Mouse (Mus musculus): ENCODE measurements around the gene Rlbp1.

Rlbp1 gene

GRCm38 (mm10) chr7:79375594-79375993 lies 11.3 kb downstream of the Rlbp1 start:
- DNase-seq = no peak

- no peak for DNase-seq
Observed at GRCm38 (mm10) chr7:79374017-79374416, 12.8 kb downstream of the Rlbp1 start.

DNA sequence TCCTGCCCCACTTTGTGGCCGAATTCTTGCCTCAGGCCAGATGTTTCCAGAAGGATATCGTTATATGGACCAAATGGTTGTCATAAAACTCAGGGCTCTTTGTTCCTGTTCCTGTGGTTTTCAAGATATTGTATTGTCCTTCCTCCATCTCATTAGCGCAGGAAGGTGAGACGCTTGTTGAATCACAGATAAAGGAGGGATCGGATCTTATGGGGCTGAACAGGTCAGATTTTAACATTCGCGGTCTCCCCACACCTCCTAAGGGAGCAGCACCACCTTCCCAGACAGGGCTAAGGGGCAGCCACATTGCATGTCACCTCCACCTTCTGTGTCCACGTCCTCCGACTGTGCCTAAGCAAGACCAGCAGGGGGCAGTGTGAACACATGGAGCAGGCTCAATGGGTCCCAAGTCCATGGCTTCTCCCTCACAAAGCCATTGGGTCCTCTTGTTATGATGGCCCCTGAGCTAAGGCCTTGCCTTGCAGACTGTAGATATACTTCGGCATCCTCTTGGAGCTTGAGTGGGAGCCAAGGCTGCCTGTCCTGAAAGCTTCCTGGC lies 15.4 kb downstream of the Rlbp1 start:
- peak; percentile 45 to 62 for DNase-seq

DNA sequence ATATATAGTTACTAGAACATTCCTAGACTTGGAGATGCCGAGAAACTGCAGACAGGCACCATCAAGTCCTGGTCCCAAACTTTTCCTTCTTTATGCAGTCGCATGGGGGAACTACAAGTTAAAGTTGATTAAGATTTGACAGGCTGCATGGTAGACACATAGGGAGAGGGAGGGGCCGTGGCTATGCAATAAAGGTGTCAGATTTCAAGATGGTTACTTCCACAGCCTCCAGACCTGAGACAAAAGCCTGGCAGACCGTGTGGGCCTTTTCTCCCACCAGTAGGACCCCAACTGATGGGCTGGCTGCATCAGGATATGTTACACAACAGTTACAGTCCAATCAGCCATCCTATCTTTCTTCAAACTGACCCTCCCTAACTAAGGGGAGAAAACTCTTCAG lies 17.4 kb downstream of the Rlbp1 start:
- DNase-seq = no peak

DNA sequence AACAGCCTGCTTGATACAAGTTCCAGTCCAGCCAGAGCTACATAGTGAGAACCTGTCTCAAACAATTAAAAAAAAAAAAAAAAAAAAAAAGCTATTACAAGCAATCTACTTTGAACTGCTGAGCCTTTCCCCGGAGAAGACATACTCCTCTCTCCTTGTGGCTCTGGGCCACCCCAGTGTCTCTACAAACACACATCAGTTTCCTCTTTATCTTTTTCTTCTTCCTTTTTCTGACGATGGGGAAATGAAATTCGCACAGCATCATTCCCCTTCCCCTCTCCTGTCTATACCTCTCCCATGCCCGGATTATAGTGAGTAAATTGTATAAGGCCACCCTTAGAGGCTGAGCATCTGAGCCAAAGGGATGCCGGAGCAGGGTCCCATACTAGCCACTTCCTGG lies 18.2 kb downstream of the Rlbp1 start:
- DNase-seq = no peak

DNA sequence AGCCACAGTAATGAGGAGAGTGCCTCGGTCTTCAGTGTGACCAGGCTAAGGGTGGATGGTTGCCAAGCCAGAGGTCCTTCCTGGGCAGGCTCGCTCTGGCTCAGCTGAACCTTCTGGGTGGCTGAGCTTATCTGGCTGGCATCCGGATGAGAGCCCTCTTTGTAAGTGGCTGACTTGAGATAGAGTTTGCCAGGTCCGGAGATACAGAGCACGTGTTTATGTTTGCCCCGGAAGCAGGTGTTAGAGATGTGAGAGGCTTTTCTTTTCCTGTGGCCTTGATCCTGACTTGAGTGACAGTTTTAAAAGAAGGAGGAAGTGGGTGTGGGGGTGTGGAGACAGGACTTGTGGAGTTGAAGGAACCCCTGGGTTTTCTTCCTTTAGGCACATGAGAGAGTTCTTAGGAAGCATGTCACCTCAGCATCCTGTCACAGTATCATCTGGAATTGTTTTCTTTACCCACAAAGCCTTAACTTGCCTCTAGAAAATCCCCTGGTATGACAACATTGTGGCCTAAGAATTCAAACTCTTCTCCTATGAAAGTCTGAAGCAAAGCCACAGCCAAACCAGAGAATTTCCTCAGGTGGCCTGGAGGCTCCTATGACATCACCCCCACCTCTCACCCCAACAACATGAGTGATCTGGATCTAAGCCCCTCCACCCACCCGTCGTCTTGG lies 23.3 kb downstream of the Rlbp1 start:
- peak; percentile 22 to 27 for DNase-seq

DNA sequence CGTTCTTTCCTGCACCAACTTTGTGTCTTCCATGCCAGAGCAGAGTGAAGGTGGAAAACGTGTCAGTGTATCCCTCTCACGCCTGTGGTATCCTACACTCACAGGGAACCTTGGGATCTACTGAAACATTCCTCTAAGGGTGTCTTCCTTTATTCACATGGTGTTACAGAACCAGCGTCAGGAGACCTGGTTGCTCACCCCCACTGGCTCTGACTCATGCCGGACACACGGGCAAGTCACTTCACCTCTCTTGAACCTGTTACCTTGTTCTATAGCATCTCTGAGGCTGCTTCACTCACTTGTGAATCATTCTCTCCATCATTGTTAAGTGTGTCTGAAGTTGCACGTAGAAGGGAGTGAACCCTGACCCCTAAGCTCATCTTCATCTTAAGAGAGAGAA lies 24.0 kb downstream of the Rlbp1 start:
- no peak for DNase-seq

GRCm38 (mm10) chr7:79362208-79362607 lies 24.6 kb downstream of the Rlbp1 start:
- no peak for DNase-seq

- no peak for DNase-seq
Observed at GRCm38 (mm10) chr7:79360056-79360455, 26.8 kb downstream of the Rlbp1 start.

GRCm38 (mm10) chr7:79359183-79359435 lies 27.7 kb downstream of the Rlbp1 start:
- no peak for DNase-seq

DNA sequence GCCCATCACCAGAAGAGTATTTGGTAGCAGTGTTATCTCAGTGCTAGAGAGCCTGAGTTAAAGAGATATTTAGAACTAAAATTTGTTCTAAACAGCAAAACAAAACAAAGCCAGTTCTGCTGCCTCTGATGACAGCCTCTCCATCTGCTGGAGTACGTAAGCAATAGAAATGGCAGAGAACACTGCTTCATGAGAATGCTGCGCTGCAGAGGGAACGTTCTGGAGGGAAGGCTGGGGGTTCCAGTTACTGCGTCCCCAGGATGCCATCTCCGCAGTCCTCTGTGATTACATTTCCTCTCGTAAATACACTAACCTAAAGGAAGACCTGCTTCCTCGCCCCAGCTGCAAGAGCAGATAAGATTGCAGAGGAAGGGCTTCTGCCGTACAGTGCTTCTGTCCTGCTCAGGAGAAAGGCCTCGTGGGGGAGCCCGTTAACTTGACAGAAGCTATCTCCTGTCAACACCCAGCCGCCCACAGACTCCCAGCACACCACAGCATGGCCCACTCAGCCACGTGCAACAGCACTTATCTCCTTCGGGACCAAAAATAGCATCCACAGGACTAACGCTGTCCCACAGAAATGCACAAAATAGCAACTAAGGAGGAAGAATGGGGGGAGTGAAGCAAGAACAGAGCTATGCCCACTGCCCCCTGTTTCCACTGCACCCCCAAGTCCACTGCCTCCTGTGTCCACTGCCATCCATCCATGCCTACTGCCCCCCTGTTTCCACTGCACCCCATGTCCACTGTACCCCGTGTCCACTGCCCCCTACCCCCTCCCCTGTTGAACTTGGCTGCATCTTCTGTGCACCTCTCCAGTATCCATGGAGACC lies 28.3 kb downstream of the Rlbp1 start:
- no peak for DNase-seq

GRCm38 (mm10) chr7:79349738-79350386 lies 37.0 kb downstream of the Rlbp1 start:
- DNase-seq = peak; percentile 52 to 76

- no peak for DNase-seq
Observed at GRCm38 (mm10) chr7:79348816-79349215, 38.0 kb downstream of the Rlbp1 start.

DNA sequence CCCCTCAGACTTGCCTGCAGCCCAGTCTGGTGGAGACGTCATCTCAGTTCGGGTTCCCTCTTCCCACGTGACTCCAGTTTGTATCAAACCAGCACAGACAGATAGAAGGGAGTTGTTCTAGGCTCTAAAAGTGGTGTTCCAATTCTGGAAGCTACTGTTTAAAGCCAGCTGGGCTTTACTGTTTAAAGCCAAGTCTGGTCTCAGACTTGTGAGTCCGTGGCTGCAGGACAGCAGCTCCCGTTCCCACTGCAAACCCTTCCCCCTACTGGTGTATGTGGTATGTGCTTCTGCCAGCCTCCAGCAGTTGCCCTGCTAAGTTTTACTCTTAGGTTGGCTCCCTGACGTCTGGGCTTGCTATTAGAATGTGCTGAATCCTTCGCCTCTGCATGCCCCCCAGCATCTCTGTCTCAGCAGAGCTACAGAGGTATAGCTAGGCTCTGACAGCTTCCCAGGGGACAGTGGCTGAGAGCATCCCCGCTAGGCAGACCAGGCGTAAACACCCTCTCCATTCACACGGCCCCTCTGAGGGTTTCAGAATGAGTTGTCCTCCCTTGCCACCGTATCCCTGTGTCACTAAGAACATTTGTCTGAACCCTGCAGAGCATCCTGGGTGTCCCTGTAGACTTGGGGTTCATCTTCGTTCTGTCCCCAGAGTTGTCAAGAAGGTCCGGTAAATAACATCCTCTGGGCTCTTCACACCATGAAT lies 39.6 kb downstream of the Rlbp1 start:
- DNase-seq = no peak

DNA sequence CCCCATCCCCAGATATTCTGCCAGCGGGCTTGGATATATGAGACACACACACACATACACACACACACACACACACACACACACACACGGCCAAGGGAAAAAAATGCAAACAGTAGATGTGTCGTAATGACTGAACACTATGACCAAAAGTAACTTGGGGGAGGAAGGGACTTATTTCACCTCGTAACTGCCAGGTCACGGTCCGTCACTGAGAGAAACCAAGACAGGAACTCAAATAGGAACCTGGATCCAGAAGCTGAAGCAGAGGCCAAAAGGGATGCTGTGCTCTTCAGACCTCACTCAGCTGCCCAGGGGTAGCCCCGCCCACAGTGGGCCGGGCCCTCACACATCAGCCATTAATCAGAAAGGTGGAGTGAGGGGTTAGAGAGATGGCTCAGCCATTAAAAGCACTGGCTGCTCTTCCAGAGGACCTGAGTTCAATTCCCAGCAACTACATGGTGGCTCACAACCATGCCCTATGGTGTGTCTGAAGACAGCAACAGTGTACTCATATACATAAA lies 40.2 kb downstream of the Rlbp1 start:
- DNase-seq = no peak

DNA sequence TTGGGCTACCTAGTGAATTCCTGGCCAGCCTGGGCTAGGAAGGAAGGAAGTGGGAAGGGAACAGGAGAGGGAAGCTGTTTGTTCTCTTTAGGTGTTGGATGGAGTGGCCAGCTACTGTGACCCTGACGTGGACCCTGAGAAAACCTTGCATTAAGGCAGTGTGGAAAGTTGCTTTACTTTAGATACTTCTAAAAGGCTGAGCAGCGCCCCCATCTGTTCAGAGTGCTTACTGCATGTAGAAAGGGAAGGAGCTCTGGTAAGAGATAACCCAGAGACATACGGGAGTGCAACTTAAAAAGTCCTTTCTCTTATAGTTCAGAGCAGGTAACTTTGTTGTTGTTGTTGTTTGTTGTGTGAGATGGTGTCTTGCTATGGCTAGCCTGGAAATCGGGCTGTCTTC lies 40.9 kb downstream of the Rlbp1 start:
- peak; percentile 17 to 74 for DNase-seq

GRCm38 (mm10) chr7:79336362-79336910 lies 50.4 kb downstream of the Rlbp1 start:
- no peak for DNase-seq

GRCm38 (mm10) chr7:79333419-79333818 lies 53.4 kb downstream of the Rlbp1 start:
- no peak for DNase-seq

- DNase-seq = no peak
Observed at GRCm38 (mm10) chr7:79331197-79331596, 55.7 kb downstream of the Rlbp1 start.

DNA sequence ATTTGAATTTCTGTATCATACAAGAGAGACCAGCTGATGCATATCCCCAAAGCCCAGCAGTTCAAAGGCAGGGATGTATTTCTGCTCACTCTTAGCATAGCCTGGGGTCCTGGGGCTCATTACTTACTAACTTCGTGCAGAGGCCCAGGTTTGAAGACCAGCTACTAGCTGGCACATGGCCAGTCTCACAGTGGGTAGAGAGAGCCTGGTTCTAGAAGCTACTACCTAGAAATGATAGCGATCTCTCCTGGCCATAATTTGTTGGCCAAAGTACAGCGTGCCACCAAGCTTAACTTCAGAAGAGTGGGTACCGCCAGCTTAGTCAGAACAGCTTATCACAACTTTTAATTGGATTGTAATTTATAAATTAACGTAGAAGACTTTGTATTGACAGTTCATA lies 58.1 kb downstream of the Rlbp1 start:
- DNase-seq = peak in 1 of 2 experiments; percentile 26
